Mouse (Mus musculus) kidney, adult 8-10 months (tissue): ENCODE data around the gene Smox.

ENCODE experiments used
- DNase-seq, 2 experiments: peaks; one replicate each; pipeline ENCODE4 v3.0.0; 2022

The Smox gene

GRCm38 (mm10) chr2:131517550-131517949 lies 26.3 kb downstream of the Smox start:
- DNase-seq: no peak

DNA sequence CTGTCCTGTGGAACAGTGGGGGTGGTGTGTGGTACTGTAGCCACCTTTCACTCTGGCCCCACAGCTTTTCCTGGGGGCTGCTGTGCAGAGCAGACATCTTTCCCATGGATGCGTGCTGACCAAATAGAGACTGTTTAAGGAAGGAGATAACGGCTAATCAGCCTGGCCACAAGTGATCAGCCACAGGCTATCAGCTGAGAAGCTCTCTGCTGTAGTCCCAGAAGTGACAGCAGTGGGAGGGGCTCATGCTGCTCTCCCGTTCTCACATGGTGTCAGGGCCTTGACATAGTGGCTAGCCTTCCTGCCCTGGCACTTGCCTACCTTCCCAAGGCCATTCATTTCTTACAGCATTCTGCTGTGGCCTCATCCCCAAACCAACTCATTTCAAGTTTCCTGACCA lies 27.5 kb downstream of the Smox start:
- DNase-seq: no peak

- no peak for DNase-seq
Measured at GRCm38 (mm10) chr2:131520743-131521142, 29.4 kb downstream of the Smox start.

DNA sequence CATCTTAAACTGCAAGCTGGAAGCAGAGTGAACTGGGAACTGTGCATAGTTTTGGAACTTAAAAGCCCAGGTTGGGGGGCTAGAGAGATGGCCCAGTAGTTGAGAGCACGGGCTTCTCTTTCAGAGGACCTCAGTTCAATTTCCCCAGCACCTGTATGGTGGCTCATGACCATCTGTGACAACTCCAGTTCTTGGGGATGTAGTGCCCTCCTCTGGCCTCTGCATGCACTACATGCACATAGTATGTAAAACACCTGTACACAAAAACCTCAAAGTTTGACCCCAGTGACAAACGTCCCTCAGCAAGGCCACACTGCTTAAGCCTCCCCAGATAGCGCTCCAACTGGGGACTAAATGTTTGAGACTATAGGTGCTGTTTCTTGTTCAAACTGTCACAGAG lies 35.8 kb downstream of the Smox start:
- peak in 1 of 2 experiments; percentile 31 for DNase-seq

DNA sequence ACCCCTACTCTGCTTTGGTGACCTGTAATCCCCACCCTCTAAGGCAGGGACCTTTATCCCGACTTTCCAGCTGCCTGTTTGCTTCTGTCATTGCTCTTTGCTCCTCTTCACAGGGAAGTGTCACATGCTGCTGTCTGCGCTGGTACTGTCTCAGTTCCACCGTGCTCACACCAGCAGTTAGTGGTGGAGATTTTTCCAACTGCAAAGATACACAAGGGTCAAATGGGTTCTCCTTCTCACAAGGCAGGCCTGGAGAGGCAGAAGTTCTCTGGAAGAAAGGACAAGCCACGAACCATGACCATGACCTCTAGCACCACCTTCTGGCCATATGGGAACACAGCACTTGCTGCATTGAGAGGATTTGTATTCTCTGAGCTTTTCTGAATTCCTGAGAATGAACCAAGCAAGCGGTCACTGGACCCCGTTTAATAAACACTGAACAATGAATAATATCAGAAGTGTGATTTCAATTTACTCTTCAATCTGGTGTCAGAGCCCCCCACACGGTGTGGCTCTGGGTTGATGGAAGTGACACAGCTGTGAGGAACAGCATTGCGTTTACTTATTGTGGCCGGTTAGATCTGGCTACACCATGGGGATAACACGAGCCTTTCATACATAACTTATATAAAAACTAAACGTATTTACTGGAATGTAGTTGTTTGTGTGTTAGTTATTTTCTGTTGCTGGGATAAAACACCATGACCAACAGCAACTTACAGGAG lies 38.8 kb downstream of the Smox start:
- peak; percentile 45 to 68 for DNase-seq

GRCm38 (mm10) chr2:131530623-131531008 lies 39.3 kb downstream of the Smox start:
- peak in 1 of 2 experiments; percentile 45 for DNase-seq

GRCm38 (mm10) chr2:131531271-131531670 lies 40.0 kb downstream of the Smox start:
- DNase-seq: peak; percentile 22 to 56

- DNase-seq: no peak
Measured at GRCm38 (mm10) chr2:131535168-131535567, 43.9 kb downstream of the Smox start.

GRCm38 (mm10) chr2:131538341-131538740 lies 47.0 kb downstream of the Smox start:
- no peak for DNase-seq

DNA sequence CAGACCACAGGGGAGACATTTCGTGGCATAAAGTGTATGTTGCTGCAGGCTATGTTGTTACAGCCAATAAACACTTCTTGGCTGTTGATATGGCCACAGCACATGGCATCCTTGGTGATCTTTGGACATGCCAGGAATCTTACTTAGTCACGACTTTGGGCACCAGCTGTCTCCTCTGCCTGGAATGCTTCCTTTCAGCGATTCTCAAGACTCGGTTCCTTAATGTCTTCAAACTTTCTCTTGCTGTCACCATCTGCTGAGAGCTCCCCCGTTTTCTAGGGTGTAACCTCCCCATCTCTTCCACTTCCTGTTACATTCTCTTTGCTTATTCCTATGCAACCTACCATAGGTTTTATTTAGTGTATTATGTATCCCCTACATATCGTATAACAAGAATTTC lies 48.5 kb downstream of the Smox start:
- no peak for DNase-seq

- no peak for DNase-seq
Measured at GRCm38 (mm10) chr2:131541686-131542085, 50.4 kb downstream of the Smox start.

GRCm38 (mm10) chr2:131542531-131542930 lies 51.2 kb downstream of the Smox start:
- DNase-seq: no peak

- DNase-seq: peak; percentile 23 to 53
Measured at GRCm38 (mm10) chr2:131545386-131546307, 54.4 kb downstream of the Smox start.

DNA sequence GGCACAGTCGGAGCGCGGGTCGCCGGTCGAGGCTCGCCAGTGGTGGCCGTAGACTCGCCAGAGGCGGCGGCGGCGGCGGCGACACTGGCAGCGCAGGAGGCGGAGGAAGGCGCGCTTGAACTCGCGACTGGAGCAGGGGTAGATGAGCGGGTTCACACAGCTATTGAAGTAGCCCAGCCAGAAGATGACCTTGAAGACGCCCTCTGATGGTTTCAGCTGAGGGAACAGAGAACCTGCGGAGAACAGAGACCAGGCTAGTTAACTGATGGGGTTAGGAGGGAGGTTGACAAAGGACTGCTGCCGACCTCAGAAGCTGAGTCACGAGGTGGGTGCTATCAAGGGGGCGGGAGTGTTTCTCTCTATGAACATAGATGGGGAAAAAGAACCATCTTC lies 55.0 kb downstream of the Smox start:
- DNase-seq: no peak

- DNase-seq: no peak
Measured at GRCm38 (mm10) chr2:131546745-131547408, 55.6 kb downstream of the Smox start.

- DNase-seq: no peak
Measured at GRCm38 (mm10) chr2:131548330-131548729, 57.0 kb downstream of the Smox start.

DNA sequence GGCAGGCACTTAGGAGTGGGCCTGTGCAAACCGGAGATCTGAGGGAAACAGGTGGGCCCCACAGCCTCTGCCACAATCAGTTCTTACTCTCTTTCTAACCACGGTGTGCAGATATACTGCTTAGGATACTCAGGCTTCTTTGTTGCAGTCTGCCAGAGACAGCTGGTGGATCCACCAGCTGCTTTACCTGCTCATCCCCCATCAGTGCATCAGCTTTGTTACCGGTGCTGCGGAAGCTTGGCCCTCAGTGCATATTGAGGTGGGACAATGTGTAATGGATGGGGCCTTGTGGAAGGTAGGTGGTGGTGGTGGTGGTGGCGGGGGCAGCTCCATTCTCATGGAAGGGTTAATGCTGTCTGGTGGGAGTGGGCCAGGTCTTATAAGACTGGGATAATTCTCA lies 57.8 kb downstream of the Smox start:
- DNase-seq: no peak

- no peak for DNase-seq
Measured at GRCm38 (mm10) chr2:131550474-131550873, 59.2 kb downstream of the Smox start.

DNA sequence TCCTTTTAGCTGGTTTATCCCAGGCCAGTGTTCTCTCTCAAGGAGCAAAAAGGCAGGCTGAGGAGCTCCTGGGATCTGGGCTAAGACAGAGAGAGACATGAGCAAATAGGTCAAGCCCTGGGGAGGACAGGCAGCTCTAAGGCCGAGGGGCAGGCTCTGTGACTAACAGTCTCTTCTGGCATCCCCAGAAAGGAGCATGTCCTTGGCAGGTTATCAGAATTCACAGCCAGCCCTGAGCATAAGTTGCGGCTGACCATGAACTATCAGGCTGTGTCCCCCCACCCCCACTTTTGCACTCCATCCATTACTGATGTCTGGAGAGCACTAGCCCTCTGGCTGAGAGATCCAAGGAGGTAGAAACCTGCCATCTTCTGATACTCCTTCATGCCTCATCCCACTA lies 59.6 kb downstream of the Smox start:
- no peak for DNase-seq

DNA sequence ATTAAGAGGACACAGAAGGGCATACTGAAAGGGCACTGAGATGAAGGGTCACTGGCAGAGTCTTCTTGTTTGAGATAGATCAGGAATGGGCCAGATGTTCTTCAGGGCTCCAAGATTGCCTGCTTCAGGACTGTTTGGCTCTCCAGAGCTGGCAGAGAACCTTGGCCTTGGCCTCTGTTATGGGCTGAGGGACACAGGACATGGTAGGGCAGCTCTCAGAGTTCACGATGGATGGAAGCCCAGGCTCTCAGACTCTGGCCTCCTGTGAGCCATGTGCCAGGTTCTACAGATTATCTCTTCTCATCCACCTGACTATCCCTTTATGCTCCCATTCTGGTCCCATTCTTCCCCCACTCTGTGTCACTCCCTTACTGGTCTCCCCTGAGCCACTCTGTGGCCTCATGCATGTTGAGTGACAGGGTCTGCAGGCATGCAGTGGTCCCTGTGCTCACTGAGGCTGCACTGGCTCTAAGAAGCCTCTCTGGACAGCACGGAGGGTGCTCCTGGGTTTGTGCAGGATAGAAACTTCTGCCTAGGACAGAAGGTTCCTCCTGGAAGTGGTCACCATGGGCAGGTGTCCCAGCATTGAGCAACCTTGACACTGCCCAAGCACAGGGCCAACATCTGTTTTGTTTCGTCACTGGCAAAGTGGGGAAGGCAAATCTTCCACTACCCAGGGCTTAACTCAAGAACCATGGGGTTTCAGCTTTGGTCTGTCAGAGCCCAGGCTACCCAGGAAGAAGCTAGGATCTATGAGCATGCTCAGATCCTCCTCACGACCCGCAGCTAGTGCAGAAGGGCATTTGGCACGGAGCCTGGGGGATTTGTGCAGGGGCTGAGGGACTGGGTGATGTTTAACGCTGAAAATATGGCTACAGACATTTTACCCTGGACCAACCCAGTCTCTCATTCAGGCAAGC lies 60.7 kb downstream of the Smox start:
- DNase-seq: no peak

GRCm38 (mm10) chr2:131552736-131553400 lies 61.6 kb downstream of the Smox start:
- no peak for DNase-seq

GRCm38 (mm10) chr2:131557896-131558295 lies 66.6 kb downstream of the Smox start:
- DNase-seq: no peak
